In the genomic region with DNA sequence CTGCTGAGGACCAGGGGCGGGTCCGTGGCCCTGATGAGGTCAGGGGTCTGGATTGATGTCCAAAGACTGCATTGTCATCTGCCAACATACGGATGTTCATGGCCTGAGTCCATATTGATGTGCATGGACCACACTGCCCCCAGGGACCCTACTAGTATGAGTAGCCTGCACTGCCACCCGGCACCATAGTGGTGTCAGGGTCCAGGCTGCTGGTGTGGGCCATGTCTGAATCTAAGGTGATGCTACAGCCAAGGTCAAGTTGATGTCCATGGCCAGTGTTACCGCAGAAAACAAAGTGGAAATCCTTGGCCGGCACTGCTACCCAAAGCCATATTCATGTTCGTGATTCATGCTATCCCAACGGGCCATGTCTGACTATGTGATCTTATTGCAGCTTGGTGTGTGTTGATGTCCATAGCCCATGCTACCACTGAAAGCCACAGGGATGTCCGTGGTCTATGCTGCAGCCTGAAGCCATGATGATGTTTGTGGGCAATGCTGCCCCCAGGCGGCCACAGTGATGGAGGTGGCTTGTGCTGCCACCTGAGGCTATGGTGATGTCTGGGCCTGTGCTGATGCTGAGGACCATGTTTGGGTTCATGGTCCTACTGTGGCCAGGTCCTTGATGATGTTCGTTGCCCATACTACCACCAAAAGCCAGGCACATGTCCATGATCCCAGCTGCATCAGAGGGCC, we compare ENCODE assay signal across 8 mouse cellular contexts.
DNase-seq lines count a peak whose midpoint lies in the region.
"Had no signal": no experiment of that assay in that cellular context is flagged by ENCODE, and none has a peak within 500 bp of the region (broad histone marks: within the 10 kb centered on the region; RNA-seq: fewer than 3 reads in every experiment).

No protein-coding gene starts in this region.

- peak; percentile 43 for DNase-seq in kidney, adult 18-20 months
- DNase-seq in kidney, adult 11 months = no peak
- DNase-seq in 3134 (ENCODE audit: extremely low read depth, insufficient read length, low spot score) (peak; percentile 0), A20 (ENCODE audit: low read depth, low spot score) (peak; percentile 10)
- peak; percentile 28 for DNase-seq in kidney, adult 9 months
- DNase-seq in spleen, postnatal 36 days (ENCODE audit: low spot score in 2 of 2) = no peak
- no peak for DNase-seq in spleen, adult 18-20 months
- DNase-seq: adrenal gland, postnatal 25 days had no signal

Comparison
In these comparisons a context has a peak if more than half of its experiments do, and no peak if none do; other contexts are left out.
1. DNase-seq: peak in kidney, adult 18-20 months (single experiment), 3134 (single experiment), A20 (single experiment) and kidney, adult 9 months (single experiment); none in kidney, adult 11 months (single experiment), spleen, postnatal 36 days (0 of 2) and spleen, adult 18-20 months (0 of 2).